Mouse (Mus musculus) spleen, adult 2 months (tissue): ENCODE measurements around the gene Dtnb.
"Not testable (repeated sequence)": the region's sequence is repeated elsewhere in the genome, so short reads cannot be mapped to it uniquely, and the experiment has no call there.

Experiments
- CTCF ChIP-seq: fragments of 200-500 bp; IDR thresholded peaks from 2 replicates; pipeline ENCODE4 v1.5.1; 2011; ENCODE audit warnings: mild to moderate bottlenecking, inconsistent platforms; ENCODE audit not compliant: insufficient read depth, insufficient read length, insufficient replicate concordance; ENCODE audit errors: extremely low read depth
- POLR2A ChIP-seq: fragments of 200-500 bp; IDR thresholded peaks from 2 replicates; pipeline ENCODE4 v1.6.1; 2011; ENCODE audit warnings: low read depth, low read length, inconsistent platforms

- not testable (repeated sequence) for TF ChIP-seq CTCF, POLR2A
These were observed 118.8 kb downstream of the Dtnb start for GRCm38 (mm10) chr12:3690926-3691529.
